Mouse (Mus musculus): ENCODE measurements at regions not wholly inside any gene's neighbourhood (a gene's known extent, or its start where the extent isn't known, plus 50 kb on each side); places are given as distances from the start of the nearest gene placed in this dataset.

DNA sequence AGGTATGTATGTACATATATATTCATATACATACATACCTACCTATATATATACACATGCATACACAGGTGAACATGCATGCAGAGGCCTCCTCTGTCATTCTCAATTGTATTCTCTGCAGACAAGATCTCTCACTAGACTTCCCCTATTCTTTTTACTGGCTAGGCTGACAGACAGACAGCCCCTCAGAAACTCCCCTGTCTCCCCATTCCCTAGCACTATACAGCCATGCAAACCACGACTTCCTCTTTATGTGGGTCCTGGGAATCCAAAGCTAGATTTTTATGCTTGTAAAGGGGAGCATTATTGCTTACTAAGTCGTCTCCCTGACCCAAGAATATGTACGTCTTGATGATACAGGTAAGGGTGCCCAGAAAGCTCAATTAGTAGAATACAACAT lies 86.9 kb downstream of the Fam124b start:
- no peak overlapping the region for H3K27ac ChIP-seq (replicated peaks; ENCODE audit: low read depth, low read length)
- no peaks in the 10 kb centered on the region for H3K27me3 ChIP-seq (ENCODE audit: control insufficient read depth, insufficient read depth, low read length)
- WGBS: 59% methylated on average over 3 of the region's 3 CpGs
- ATAC-seq (ENCODE audit: low FRiP score, low read depth): no peak
- TF ChIP-seq POLR2A (IDR thresholded peaks at IDR 0.05; ENCODE audit: borderline replicate concordance, extremely low read depth, insufficient read depth, insufficient read length): no peak
- H3K4me3 ChIP-seq (replicated peaks; ENCODE audit: low read length): no peak overlapping the region
- no peaks in the 10 kb centered on the region for H3K9me3 ChIP-seq (ENCODE audit: control insufficient read depth, low read length)
- H3K4me2 ChIP-seq (replicated peaks; ENCODE audit: low read depth, low read length, severe bottlenecking): no peak overlapping the region
- H3K9ac ChIP-seq (ENCODE audit: low read depth, low read length, severe bottlenecking): no peak overlapping the region
- no peaks in the 10 kb centered on the region for H3K36me3 ChIP-seq (ENCODE audit: control insufficient read depth, insufficient read depth, low read length)
- H3K4me1 ChIP-seq (ENCODE audit: control insufficient read depth, insufficient read depth, low read length): no peaks in the 10 kb centered on the region
- DNase-seq (ENCODE audit: low spot score): no peak

DNA sequence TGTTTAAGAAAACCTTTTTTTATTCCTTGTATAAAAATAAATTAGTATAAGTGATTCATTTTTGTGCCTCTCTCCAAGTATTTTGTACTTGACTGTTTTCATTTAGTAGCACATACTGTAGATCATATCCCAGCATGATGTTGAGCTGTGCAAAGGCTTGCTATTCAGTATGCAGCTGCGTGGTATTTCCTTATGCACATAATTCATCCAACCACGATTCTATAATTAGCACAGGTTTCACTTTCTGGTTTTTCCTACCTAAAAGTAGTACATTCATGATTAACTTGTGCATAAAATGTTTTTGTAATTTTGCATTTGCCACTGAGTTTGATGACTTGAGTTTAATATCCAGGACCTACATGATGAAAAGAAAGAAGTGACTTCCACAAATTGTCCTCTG lies 94.3 kb downstream of the Fam124b start:
- TF ChIP-seq POLR2A (IDR thresholded peaks at IDR 0.05; ENCODE audit: borderline replicate concordance, extremely low read depth, insufficient read depth, insufficient read length): no peak
- WGBS: 77% methylated on average over 2 of the region's 2 CpGs
- no peaks in the 10 kb centered on the region for H3K36me3 ChIP-seq (ENCODE audit: control insufficient read depth, insufficient read depth, low read length)
- no peak overlapping the region for H3K4me3 ChIP-seq (replicated peaks; ENCODE audit: low read length)
- H3K9me3 ChIP-seq (ENCODE audit: control insufficient read depth, low read length): no peaks in the 10 kb centered on the region
- no peaks in the 10 kb centered on the region for H3K27me3 ChIP-seq (ENCODE audit: control insufficient read depth, insufficient read depth, low read length)
- H3K27ac ChIP-seq (replicated peaks; ENCODE audit: low read depth, low read length): no peak overlapping the region
- H3K4me2 ChIP-seq (replicated peaks; ENCODE audit: low read depth, low read length, severe bottlenecking): no peak overlapping the region
- DNase-seq (ENCODE audit: low spot score) (no peak), ATAC-seq (ENCODE audit: low FRiP score, low read depth) (no peak)
- H3K9ac ChIP-seq (ENCODE audit: low read depth, low read length, severe bottlenecking): no peak overlapping the region
- H3K4me1 ChIP-seq (ENCODE audit: control insufficient read depth, insufficient read depth, low read length): no peaks in the 10 kb centered on the region

DNA sequence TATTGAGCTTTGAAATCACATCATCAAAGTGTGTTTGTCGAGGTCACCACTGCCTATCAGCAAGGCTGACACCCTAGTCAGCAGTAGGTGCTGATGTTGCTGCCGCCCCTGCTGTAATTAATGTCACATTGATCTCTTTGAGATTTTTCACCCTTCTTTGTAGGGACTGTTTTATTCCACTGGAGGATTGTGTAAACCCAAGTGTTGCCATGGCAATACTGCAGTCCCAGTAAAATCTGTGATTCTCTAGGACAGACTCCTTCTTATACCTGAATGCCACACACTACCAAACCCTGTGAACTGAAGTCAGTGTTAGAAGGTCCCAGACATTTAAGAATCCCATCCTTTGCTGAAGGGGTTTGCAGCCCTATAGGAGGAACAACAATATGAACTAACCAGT lies 102.4 kb downstream of the Fam124b start:
- no peak for TF ChIP-seq POLR2A (IDR thresholded peaks at IDR 0.05; ENCODE audit: borderline replicate concordance, extremely low read depth, insufficient read depth, insufficient read length)
- Histone ChIP-seq H3K36me3 (ENCODE audit: control insufficient read depth, insufficient read depth, low read length) (no peaks in the 10 kb centered on the region), H3K4me3 (replicated peaks; ENCODE audit: low read length) (no peak overlapping the region), H3K27ac (replicated peaks; ENCODE audit: low read depth, low read length) (no peak overlapping the region), H3K9ac (ENCODE audit: low read depth, low read length, severe bottlenecking) (no peak overlapping the region), H3K4me2 (replicated peaks; ENCODE audit: low read depth, low read length, severe bottlenecking) (no peak overlapping the region), H3K4me1 (ENCODE audit: control insufficient read depth, insufficient read depth, low read length) (no peaks in the 10 kb centered on the region), H3K9me3 (ENCODE audit: control insufficient read depth, low read length) (no peaks in the 10 kb centered on the region), H3K27me3 (ENCODE audit: control insufficient read depth, insufficient read depth, low read length) (no peaks in the 10 kb centered on the region)
- ATAC-seq (ENCODE audit: low FRiP score, low read depth) (no peak), DNase-seq (ENCODE audit: low spot score) (no peak)
- WGBS: 62% methylated on average over 2 of the region's 2 CpGs

DNA sequence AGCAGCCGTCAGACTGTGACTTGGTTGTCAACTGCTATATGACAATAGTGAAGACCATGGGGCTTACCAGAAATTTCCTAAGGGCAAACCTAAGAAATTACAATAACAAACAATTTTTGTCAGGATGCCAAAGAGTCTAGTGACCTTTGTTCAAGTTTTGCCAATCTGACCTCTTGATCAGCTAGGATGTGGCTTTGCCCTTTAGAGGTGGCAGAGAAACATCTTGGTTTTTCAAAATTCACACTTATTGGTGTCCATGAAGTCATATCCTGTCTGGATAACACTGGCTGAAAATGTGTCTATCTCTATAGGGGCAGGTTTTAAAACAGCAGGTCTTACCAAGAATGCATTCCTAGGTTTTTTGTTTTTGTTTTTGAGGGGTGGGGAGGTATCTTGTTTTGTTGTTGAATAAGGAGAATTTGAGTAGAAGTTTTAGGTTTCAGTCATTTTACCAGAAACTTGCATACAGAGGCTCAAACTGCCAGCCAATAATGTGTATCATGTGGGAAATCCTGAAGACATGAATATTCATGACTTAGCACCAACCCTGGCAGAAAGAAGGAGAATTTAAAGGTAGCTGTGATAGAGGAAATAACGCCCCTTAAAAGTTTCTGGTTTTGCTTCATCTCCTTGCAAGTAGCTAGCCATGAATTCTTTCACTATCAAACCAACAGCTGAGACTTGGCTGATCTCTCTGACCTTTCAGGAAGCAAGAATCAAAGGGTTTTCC lies 110.4 kb downstream of the Fam124b start:
- DNase-seq (ENCODE audit: low spot score): no peak
- Histone ChIP-seq H3K27ac (replicated peaks; ENCODE audit: low read depth, low read length) (no peak overlapping the region), H3K9ac (ENCODE audit: low read depth, low read length, severe bottlenecking) (no peak overlapping the region), H3K9me3 (ENCODE audit: control insufficient read depth, low read length) (no peaks in the 10 kb centered on the region), H3K4me3 (replicated peaks; ENCODE audit: low read length) (no peak overlapping the region), H3K4me2 (replicated peaks; ENCODE audit: low read depth, low read length, severe bottlenecking) (no peak overlapping the region), H3K4me1 (ENCODE audit: control insufficient read depth, insufficient read depth, low read length) (no peaks in the 10 kb centered on the region), H3K27me3 (ENCODE audit: control insufficient read depth, insufficient read depth, low read length) (no peaks in the 10 kb centered on the region), H3K36me3 (ENCODE audit: control insufficient read depth, insufficient read depth, low read length) (no peaks in the 10 kb centered on the region)
- TF ChIP-seq POLR2A (IDR thresholded peaks at IDR 0.05; ENCODE audit: borderline replicate concordance, extremely low read depth, insufficient read depth, insufficient read length): no peak
- no peak for ATAC-seq (ENCODE audit: low FRiP score, low read depth)
- 80% methylated on average over 2 of the region's 2 CpGs for WGBS

DNA sequence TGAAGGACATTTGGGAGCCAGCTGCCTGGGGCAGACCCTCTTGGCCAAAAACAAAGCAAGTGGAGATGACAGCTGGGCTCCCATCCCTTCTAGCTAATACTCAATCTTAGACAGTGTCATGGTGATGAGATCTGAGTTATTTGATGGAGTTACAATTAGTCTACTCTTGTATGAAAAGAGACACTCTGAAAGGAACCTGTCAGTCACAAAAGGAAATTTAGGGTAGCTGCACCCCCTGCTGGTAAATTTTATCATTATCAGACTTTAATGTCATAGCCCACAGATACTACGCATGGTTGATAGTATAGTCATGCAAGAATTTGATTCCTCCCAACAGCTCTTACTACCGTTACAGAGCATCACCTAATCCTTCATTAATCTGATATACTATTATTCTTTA lies 112.0 kb downstream of the Fam124b start:
- Histone ChIP-seq H3K4me1 (ENCODE audit: control insufficient read depth, insufficient read depth, low read length) (0 out of 2 replicates have a peak, but pooled peaks cover 2% of the 10 kb centered on the region), H3K9ac (ENCODE audit: low read depth, low read length, severe bottlenecking) (no peak overlapping the region), H3K36me3 (ENCODE audit: control insufficient read depth, insufficient read depth, low read length) (no peaks in the 10 kb centered on the region), H3K4me3 (replicated peaks; ENCODE audit: low read length) (no peak overlapping the region), H3K27me3 (ENCODE audit: control insufficient read depth, insufficient read depth, low read length) (no peaks in the 10 kb centered on the region), H3K27ac (replicated peaks; ENCODE audit: low read depth, low read length) (no peak overlapping the region), H3K9me3 (ENCODE audit: control insufficient read depth, low read length) (no peaks in the 10 kb centered on the region), H3K4me2 (replicated peaks; ENCODE audit: low read depth, low read length, severe bottlenecking) (no peak overlapping the region)
- WGBS: 63% methylated on average over 2 of the region's 2 CpGs
- DNase-seq (ENCODE audit: low spot score) (peak; percentile 69), ATAC-seq (ENCODE audit: low FRiP score, low read depth) (no peak)
- no peak for TF ChIP-seq POLR2A (IDR thresholded peaks at IDR 0.05; ENCODE audit: borderline replicate concordance, extremely low read depth, insufficient read depth, insufficient read length)
